Mouse (Mus musculus): ENCODE data around the gene Sez6l. TPM values are rescaled to one million over a fixed set of nuclear protein-coding genes. Genes with fewer than 3 reads are reported as not detected.

The Sez6l gene
- polyA plus RNA-seq, 1 experiment from 2014 or later, result 0.08 TPM

- Histone ChIP-seq H3K4me3 (replicated peaks) (no peak overlapping the region), H3K9ac (replicated peaks) (no peak overlapping the region), H3K27ac (no peak overlapping the region), H3K4me1 (replicated peaks) (no peaks in the 10 kb centered on the region), H3K4me2 (no peak overlapping the region), H3K9me3 (no peaks in the 10 kb centered on the region), H3K27me3 (peaks cover 4% of the 10 kb centered on the region; the same call in 1 of the 2 replicates), H3K36me3 (no peaks in the 10 kb centered on the region)
- 44% methylated on average over 11 of the region's 11 CpGs for WGBS
- ATAC-seq (ENCODE audit: insufficient number of reproducible peaks, insufficient read depth, low FRiP score, low TSS enrichment, low read depth), result no peak
Measured at GRCm38 (mm10) chr5:112491489-112491888, 85.5 kb downstream of the Sez6l start.

- Histone ChIP-seq H3K9me3 (no peaks in the 10 kb centered on the region), H3K27ac (no peak overlapping the region), H3K36me3 (no peaks in the 10 kb centered on the region), H3K4me1 (replicated peaks) (no peaks in the 10 kb centered on the region), H3K4me2 (no peak overlapping the region), H3K4me3 (replicated peaks) (no peak overlapping the region), H3K27me3 (peaks cover 23% of the 10 kb centered on the region), H3K9ac (replicated peaks) (no peak overlapping the region)
- no peak for ATAC-seq (ENCODE audit: insufficient number of reproducible peaks, insufficient read depth, low FRiP score, low TSS enrichment, low read depth)
- WGBS, result 70% methylated on average over 8 of the region's 8 CpGs
Measured at GRCm38 (mm10) chr5:112488101-112488776, 88.7 kb downstream of the Sez6l start.

GRCm38 (mm10) chr5:112487504-112487903, 89.5 kb downstream of the Sez6l start:
- no peak overlapping the region for H3K4me3 ChIP-seq (replicated peaks)
- no peak for ATAC-seq (ENCODE audit: insufficient number of reproducible peaks, insufficient read depth, low FRiP score, low TSS enrichment, low read depth)

GRCm38 (mm10) chr5:112486415-112486814, 90.6 kb downstream of the Sez6l start:
- WGBS, result 75% methylated on average over 5 of the region's 5 CpGs
- Histone ChIP-seq H3K4me3 (replicated peaks) (no peak overlapping the region), H3K4me1 (replicated peaks) (peaks cover 11% of the 10 kb centered on the region; the same call in 1 of the 2 replicates), H3K4me2 (no peak overlapping the region), H3K27me3 (peaks cover 34% of the 10 kb centered on the region), H3K27ac (no peak overlapping the region), H3K9ac (replicated peaks) (no peak overlapping the region), H3K9me3 (no peaks in the 10 kb centered on the region), H3K36me3 (no peaks in the 10 kb centered on the region)
- no peak for ATAC-seq (ENCODE audit: insufficient number of reproducible peaks, insufficient read depth, low FRiP score, low TSS enrichment, low read depth)

More at GRCm38 (mm10) chr5:112487504-112487903, 89.5 kb downstream of the Sez6l start:
- Histone ChIP-seq H3K27me3 (peaks cover 26% of the 10 kb centered on the region), H3K4me1 (replicated peaks) (0 out of 2 replicates have a peak, but pooled peaks cover 1% of the 10 kb centered on the region), H3K9me3 (no peaks in the 10 kb centered on the region), H3K27ac (no peak overlapping the region), H3K36me3 (no peaks in the 10 kb centered on the region), H3K4me2 (no peak overlapping the region), H3K9ac (replicated peaks) (no peak overlapping the region)
- WGBS, result 75% methylated on average over 1 of the region's 1 CpGs

GRCm38 (mm10) chr5:112484924-112485715, 91.9 kb downstream of the Sez6l start:
- 19% methylated on average over 13 of the region's 13 CpGs for WGBS
- Histone ChIP-seq H3K9ac (replicated peaks) (no peak overlapping the region), H3K27me3 (peaks cover 34% of the 10 kb centered on the region), H3K4me2 (no peak overlapping the region), H3K27ac (no peak overlapping the region), H3K4me1 (replicated peaks) (peaks cover 14% of the 10 kb centered on the region; the same call in 1 of the 2 replicates), H3K36me3 (no peaks in the 10 kb centered on the region), H3K9me3 (no peaks in the 10 kb centered on the region), H3K4me3 (replicated peaks) (no peak overlapping the region)
- ATAC-seq (ENCODE audit: insufficient number of reproducible peaks, insufficient read depth, low FRiP score, low TSS enrichment, low read depth), result no peak

GRCm38 (mm10) chr5:112483030-112483429, 94.0 kb downstream of the Sez6l start:
- no peak overlapping the region for H3K4me2 ChIP-seq
- ATAC-seq (ENCODE audit: insufficient number of reproducible peaks, insufficient read depth, low FRiP score, low TSS enrichment, low read depth), result no peak
- H3K27me3 ChIP-seq, result peaks cover 34% of the 10 kb centered on the region
- H3K9me3 ChIP-seq, result no peaks in the 10 kb centered on the region
- WGBS, result 80% methylated on average over 8 of the region's 8 CpGs
- no peak overlapping the region for H3K9ac ChIP-seq (replicated peaks)
- no peak overlapping the region for H3K4me3 ChIP-seq (replicated peaks)
- no peak overlapping the region for H3K27ac ChIP-seq
- peaks cover 14% of the 10 kb centered on the region; the same call in 1 of the 2 replicates for H3K4me1 ChIP-seq (replicated peaks)
- no peaks in the 10 kb centered on the region for H3K36me3 ChIP-seq

GRCm38 (mm10) chr5:112482551-112482950, 94.4 kb downstream of the Sez6l start:
- Histone ChIP-seq H3K9ac (replicated peaks) (no peak overlapping the region), H3K9me3 (no peaks in the 10 kb centered on the region), H3K4me1 (replicated peaks) (peaks cover 14% of the 10 kb centered on the region; the same call in 1 of the 2 replicates), H3K4me3 (replicated peaks) (no peak overlapping the region), H3K4me2 (no peak overlapping the region), H3K36me3 (no peaks in the 10 kb centered on the region), H3K27ac (no peak overlapping the region), H3K27me3 (peaks cover 34% of the 10 kb centered on the region)
- ATAC-seq (ENCODE audit: insufficient number of reproducible peaks, insufficient read depth, low FRiP score, low TSS enrichment, low read depth), result no peak
- WGBS, result 71% methylated on average over 13 of the region's 13 CpGs

GRCm38 (mm10) chr5:112481946-112482410, 95.0 kb downstream of the Sez6l start:
- Histone ChIP-seq H3K27ac (no peak overlapping the region), H3K4me2 (0 out of 2 replicates have a peak overlapping the region, but pooled peaks have one; percentile 15), H3K9ac (replicated peaks) (no peak overlapping the region), H3K36me3 (no peaks in the 10 kb centered on the region), H3K4me3 (replicated peaks) (no peak overlapping the region), H3K4me1 (replicated peaks) (peaks cover 14% of the 10 kb centered on the region; the same call in 1 of the 2 replicates), H3K9me3 (no peaks in the 10 kb centered on the region), H3K27me3 (peaks cover 34% of the 10 kb centered on the region)
- no peak for ATAC-seq (ENCODE audit: insufficient number of reproducible peaks, insufficient read depth, low FRiP score, low TSS enrichment, low read depth)
- 40% methylated on average over 19 of the region's 19 CpGs for WGBS

- H3K9ac ChIP-seq (replicated peaks), result no peak overlapping the region
Measured at GRCm38 (mm10) chr5:112473453-112473852, 103.5 kb downstream of the Sez6l start.

GRCm38 (mm10) chr5:112470144-112470543, 106.8 kb downstream of the Sez6l start:
- H3K36me3 ChIP-seq, result no peaks in the 10 kb centered on the region
- no peak for ATAC-seq (ENCODE audit: insufficient number of reproducible peaks, insufficient read depth, low FRiP score, low TSS enrichment, low read depth)
- WGBS, result 77% methylated on average over 6 of the region's 6 CpGs
- no peak overlapping the region for H3K4me2 ChIP-seq
- H3K4me3 ChIP-seq (replicated peaks), result no peak overlapping the region
- H3K9ac ChIP-seq (replicated peaks), result no peak overlapping the region
- no peaks in the 10 kb centered on the region; the same call in 1 of the 2 replicates for H3K9me3 ChIP-seq
- H3K27ac ChIP-seq, result no peak overlapping the region
- H3K4me1 ChIP-seq (replicated peaks), result peaks cover 10% of the 10 kb centered on the region; the same call in 1 of the 2 replicates
- 0 out of 2 replicates have a peak, but pooled peaks cover 3% of the 10 kb centered on the region for H3K27me3 ChIP-seq

More at GRCm38 (mm10) chr5:112473453-112473852, 103.5 kb downstream of the Sez6l start:
- no peak overlapping the region for H3K27ac ChIP-seq
- 58% methylated on average over 6 of the region's 6 CpGs for WGBS
- H3K9me3 ChIP-seq, result no peaks in the 10 kb centered on the region; the same call in 1 of the 2 replicates
- peaks cover 10% of the 10 kb centered on the region; the same call in 1 of the 2 replicates for H3K4me1 ChIP-seq (replicated peaks)
- no peak overlapping the region for H3K4me3 ChIP-seq (replicated peaks)
- no peak overlapping the region for H3K4me2 ChIP-seq
- no peaks in the 10 kb centered on the region for H3K36me3 ChIP-seq
- no peak for ATAC-seq (ENCODE audit: insufficient number of reproducible peaks, insufficient read depth, low FRiP score, low TSS enrichment, low read depth)
- H3K27me3 ChIP-seq, result peaks cover under 1% of the 10 kb centered on the region; the same call in 1 of the 2 replicates
